Mouse (Mus musculus) kidney, embryonic 16.5 days (tissue): ENCODE results near the gene Fam172a. TPM values are rescaled to one million over a fixed set of nuclear protein-coding genes. Genes with fewer than 3 reads are reported as not detected.

Experiments used
- ATAC-seq: fragments of 200-750 bp; cut with Nextera tagmentation; 2 replicates; pipeline ENCODE4 v1.8.0; 2017; ENCODE audit warnings: moderate TSS enrichment; ENCODE audit not compliant: low FRiP score, low TSS enrichment
- H3K27ac ChIP-seq: fragments of 300-500 bp; sonication (generic); 2 replicates; pipeline ENCODE4 v1.5.1; 2014; ENCODE audit warnings: low read length
- H3K27me3 ChIP-seq: fragments of 300-500 bp; sonication (generic); 2 replicates; pipeline ENCODE4 v1.6.1; 2014; ENCODE audit warnings: low read length, control low read depth, mixed read lengths; ENCODE audit not compliant: insufficient read depth
- H3K36me3 ChIP-seq: fragments of 300-500 bp; sonication (generic); 2 replicates; pipeline ENCODE4 v1.6.1; 2014; ENCODE audit warnings: low read length, control low read depth, mixed read lengths; ENCODE audit not compliant: insufficient read depth
- H3K4me1 ChIP-seq: fragments of 300-500 bp; sonication (generic); 2 replicates; pipeline ENCODE4 v1.6.1; 2014; ENCODE audit warnings: low read length, control low read depth, mixed read lengths; ENCODE audit not compliant: insufficient read depth
- H3K4me2 ChIP-seq: fragments of 300-500 bp; sonication (generic); replicated peaks from 2 replicates; pipeline ENCODE4 v1.6.1; 2014; ENCODE audit warnings: low read depth, low read length
- H3K4me3 ChIP-seq: fragments of 300-500 bp; sonication (generic); 2 replicates; pipeline ENCODE4 v1.5.1; 2014; ENCODE audit warnings: mild to moderate bottlenecking, low read length
- H3K9ac ChIP-seq: fragments of 300-500 bp; sonication (generic); replicated peaks from 2 replicates; pipeline ENCODE4 v1.6.1; 2014; ENCODE audit warnings: low read length
- H3K9me3 ChIP-seq: fragments of 300-500 bp; sonication (generic); 2 replicates; pipeline ENCODE4 v1.6.1; 2016; ENCODE audit warnings: low read length, control low read depth
- WGBS: fragments of 180-500 bp; shearing (Covaris S2); extraction: QIAGEN DNeasy Blood & Tissue Kit; methylation state at CpG from one replicate; pipeline ENCODE4 v1.1.7; 2014; 5-methylcytosine and 5-hydroxymethylcytosine counted together
- polyA plus RNA-seq: library from polyadenylated mRNA; unstranded; fragments of >200 nt; fragmentation: Nextera tagmentation; extraction: Ambion mirVana; gene quantifications from 2 replicates; pipeline ENCODE4 v1.2.1, GENCODE M21; 2015

The Fam172a gene
- polyA plus RNA-seq, 1 experiment from 2014 or later, result 23.3 TPM

- WGBS, result 0% methylated on average over 46 of the region's 92 CpGs
- Histone ChIP-seq H3K36me3 (no peaks in the 10 kb centered on the region), H3K9me3 (no peaks in the 10 kb centered on the region), H3K4me2 (peak overlapping the region; percentile 79), H3K4me1 (peaks cover 13% of the 10 kb centered on the region), H3K9ac (peak overlapping the region; percentile 97), H3K27ac (peak overlapping the region; percentile 99), H3K27me3 (no peaks in the 10 kb centered on the region), H3K4me3 (peak overlapping the region; percentile 89)
- peak; percentile 10; the same call in 1 of the 2 replicates for ATAC-seq
Observed at GRCm38 (mm10) chr13:78198871-78199641, 497.2 kb downstream of the Fam172a start.

- no peaks in the 10 kb centered on the region for H3K9me3 ChIP-seq
- ATAC-seq, result no peak
- peak within 1 kb of the TSS; percentile 97 for H3K9ac ChIP-seq
- H3K36me3 ChIP-seq, result no peaks in the 10 kb centered on the region
- no peaks in the 10 kb centered on the region for H3K27me3 ChIP-seq
- peak within 1 kb of the TSS; percentile 89 for H3K4me3 ChIP-seq
- peak within 1 kb of the TSS; percentile 99 for H3K27ac ChIP-seq
- H3K4me1 ChIP-seq, result peaks cover 16% of the 10 kb centered on the region
- under 1% methylated on average over 14 of the region's 14 CpGs for WGBS
- H3K4me2 ChIP-seq, result peak within 1 kb of the TSS; percentile 79
Observed at GRCm38 (mm10) chr13:78199642-78200160, 497.9 kb downstream of the Fam172a start, which contains the start of gene Nr2f1. Gene Nr2f1 (minus strand): TSS chr13:78199757.

- H3K36me3 ChIP-seq, result no peaks in the 10 kb centered on the region
- no peak overlapping the region for H3K9ac ChIP-seq
- H3K4me3 ChIP-seq, result peak overlapping the region; percentile 89
- H3K27me3 ChIP-seq, result no peaks in the 10 kb centered on the region
- peak; percentile 47 for ATAC-seq
- H3K27ac ChIP-seq, result peak overlapping the region; percentile 53; the same call in 1 of the 2 replicates
- peak overlapping the region; percentile 79 for H3K4me2 ChIP-seq
- peaks cover 11% of the 10 kb centered on the region for H3K4me1 ChIP-seq
- WGBS, result 1% methylated on average over 8 of the region's 9 CpGs
- H3K9me3 ChIP-seq, result no peaks in the 10 kb centered on the region
Observed at GRCm38 (mm10) chr13:78200407-78200806, 498.6 kb downstream of the Fam172a start.

DNA sequence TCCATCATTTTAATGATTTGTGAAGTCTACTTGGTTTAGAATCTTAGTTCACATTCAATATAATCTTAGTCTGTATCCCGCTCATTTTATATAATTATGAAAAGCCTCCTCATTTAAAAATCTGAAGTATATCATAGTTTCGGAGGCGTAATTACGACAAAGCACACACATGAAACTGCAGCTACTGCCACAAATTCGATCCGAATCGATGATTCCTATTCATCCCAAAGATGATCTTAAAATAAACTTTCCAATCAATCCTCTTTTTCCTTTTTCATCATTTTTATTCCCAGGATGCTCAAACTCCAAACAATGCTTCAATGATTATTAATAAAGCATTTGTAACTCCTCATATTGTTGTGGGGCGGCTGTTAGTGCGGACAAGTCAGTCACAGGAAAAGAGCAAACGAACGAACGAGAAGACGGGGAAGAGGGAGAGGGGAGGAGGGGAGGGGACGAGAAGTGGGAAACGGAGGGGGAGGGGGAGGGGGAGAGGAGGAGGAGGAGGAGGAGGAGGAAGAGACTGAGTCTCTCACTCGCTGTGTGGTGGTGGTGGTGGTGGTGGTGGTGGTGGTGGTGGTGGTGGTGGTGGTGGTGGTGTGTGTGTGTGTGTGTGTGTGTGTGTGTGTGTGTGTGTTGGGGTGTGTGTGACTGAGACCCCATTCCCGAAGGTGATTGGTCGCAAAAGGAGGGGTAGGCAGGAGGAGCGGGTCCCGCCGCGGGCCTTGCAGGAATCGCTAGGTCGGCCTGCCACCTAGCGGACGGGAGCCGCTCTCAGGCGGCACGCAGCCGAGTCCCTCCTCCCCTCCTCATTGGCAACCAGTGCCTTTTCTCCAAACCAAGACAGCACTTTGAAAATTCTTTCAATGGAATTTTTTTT, 499.4 kb downstream of the Fam172a start:
- H3K4me3 ChIP-seq, result peak overlapping the region; percentile 89
- peaks cover 10% of the 10 kb centered on the region for H3K4me1 ChIP-seq
- under 1% methylated on average over 24 of the region's 30 CpGs for WGBS
- no peaks in the 10 kb centered on the region for H3K9me3 ChIP-seq
- H3K4me2 ChIP-seq, result peak overlapping the region; percentile 82
- H3K9ac ChIP-seq, result peak overlapping the region; percentile 83; the same call in 1 of the 2 replicates
- peak overlapping the region; percentile 94 for H3K27ac ChIP-seq
- H3K36me3 ChIP-seq, result no peaks in the 10 kb centered on the region
- ATAC-seq, result peak; percentile 58
- no peaks in the 10 kb centered on the region for H3K27me3 ChIP-seq

GRCm38 (mm10) chr13:78201871-78202565, 500.2 kb downstream of the Fam172a start:
- no peaks in the 10 kb centered on the region for H3K9me3 ChIP-seq
- under 1% methylated on average over 22 of the region's 22 CpGs for WGBS
- H3K27me3 ChIP-seq, result no peaks in the 10 kb centered on the region
- H3K27ac ChIP-seq, result peak overlapping the region; percentile 94
- H3K9ac ChIP-seq, result peak overlapping the region; percentile 83
- peak overlapping the region; percentile 82 for H3K4me2 ChIP-seq
- no peaks in the 10 kb centered on the region for H3K36me3 ChIP-seq
- ATAC-seq, result no peak
- H3K4me3 ChIP-seq, result peak overlapping the region; percentile 89
- peaks cover 11% of the 10 kb centered on the region for H3K4me1 ChIP-seq

DNA sequence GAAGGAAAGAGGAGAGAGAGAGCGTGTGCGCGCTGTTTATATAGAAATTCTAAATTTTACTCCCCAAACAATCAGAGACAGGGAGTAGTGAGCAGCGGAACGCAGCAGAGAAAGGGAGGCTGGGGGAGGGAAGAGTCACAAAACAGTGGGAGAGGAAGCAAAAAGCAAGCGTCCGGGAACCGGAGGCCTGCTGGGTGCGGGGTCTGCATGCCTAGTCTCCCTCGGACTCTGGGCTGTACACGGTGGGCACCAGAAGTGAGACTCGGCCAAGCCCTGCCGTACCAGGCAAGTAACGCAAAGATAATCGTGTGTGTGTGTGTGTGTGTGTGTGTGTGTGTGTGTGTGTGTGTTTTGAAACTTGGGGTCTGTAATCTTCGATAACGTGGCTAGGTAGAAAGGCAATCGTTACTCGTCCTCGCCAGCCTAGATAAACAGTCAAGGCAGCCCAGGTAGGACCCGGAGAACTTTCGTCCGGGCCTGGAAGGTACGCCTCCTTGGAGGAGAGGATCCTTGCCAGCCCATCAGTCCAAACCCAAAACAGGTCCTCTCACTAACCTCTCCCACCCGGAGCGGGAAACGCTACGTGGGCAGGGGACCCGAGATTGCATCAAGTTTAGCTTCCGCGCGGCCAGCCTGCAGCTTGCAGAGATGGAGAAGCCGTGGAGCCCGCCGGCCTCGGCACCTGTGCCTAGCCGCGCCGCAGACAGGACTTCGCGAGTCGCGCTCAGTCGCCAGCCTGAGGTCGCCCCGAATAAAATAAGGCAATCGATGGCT, 500.9 kb downstream of the Fam172a start:
- H3K4me2 ChIP-seq, result peak overlapping the region; percentile 82
- H3K4me1 ChIP-seq, result peaks cover 16% of the 10 kb centered on the region
- H3K4me3 ChIP-seq, result peak overlapping the region; percentile 89
- peak overlapping the region; percentile 94 for H3K27ac ChIP-seq
- peak; percentile 2 for ATAC-seq
- H3K9me3 ChIP-seq, result no peaks in the 10 kb centered on the region
- 0% methylated on average over 47 of the region's 47 CpGs for WGBS
- peak overlapping the region; percentile 83 for H3K9ac ChIP-seq
- H3K27me3 ChIP-seq, result no peaks in the 10 kb centered on the region
- H3K36me3 ChIP-seq, result no peaks in the 10 kb centered on the region

- Histone ChIP-seq H3K4me3 (peak overlapping the region; percentile 89), H3K4me2 (peak overlapping the region; percentile 82), H3K27ac (peak overlapping the region; percentile 94), H3K9ac (peak overlapping the region; percentile 83), H3K4me1 (peaks cover 23% of the 10 kb centered on the region), H3K36me3 (no peaks in the 10 kb centered on the region), H3K9me3 (no peaks in the 10 kb centered on the region), H3K27me3 (no peaks in the 10 kb centered on the region)
- WGBS, result 0% methylated on average over 36 of the region's 37 CpGs
- peak; percentile 39 for ATAC-seq
Observed at GRCm38 (mm10) chr13:78203348-78204061, 501.7 kb downstream of the Fam172a start.

DNA sequence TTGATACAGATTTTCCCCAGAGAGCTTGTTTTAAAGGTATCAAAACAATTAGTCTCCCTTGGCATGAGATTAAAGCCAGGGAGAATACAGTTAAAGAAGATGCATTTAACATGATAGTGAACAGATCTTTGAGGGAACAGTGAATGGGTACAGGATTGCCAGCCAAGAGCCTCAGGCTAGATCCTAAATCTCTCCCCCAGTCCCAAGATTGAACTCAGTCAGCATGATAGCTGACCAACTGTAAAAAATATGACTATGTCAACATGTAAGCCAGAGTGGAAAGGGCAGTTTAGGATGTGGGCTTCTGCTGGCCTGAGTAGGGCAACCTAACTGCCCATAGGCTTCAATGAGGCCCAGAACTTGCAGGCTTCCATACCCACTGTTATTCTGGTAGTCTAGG, 503.6 kb downstream of the Fam172a start:
- Histone ChIP-seq H3K27ac (no peak overlapping the region), H3K4me1 (peaks cover 42% of the 10 kb centered on the region), H3K36me3 (no peaks in the 10 kb centered on the region), H3K9ac (no peak overlapping the region), H3K4me2 (no peak overlapping the region; the same call in 1 of the 2 replicates), H3K9me3 (no peaks in the 10 kb centered on the region), H3K27me3 (no peaks in the 10 kb centered on the region), H3K4me3 (no peak overlapping the region)
- ATAC-seq, result no peak
